Mouse (Mus musculus): ENCODE data around the gene Tsc1.

The Tsc1 gene

GRCm38 (mm10) chr2:28641435-28641941, 460 bp downstream of the Tsc1 start:
- DNase-seq (ENCODE audit: low read depth, low spot score) = peak; percentile 29

- no peak for DNase-seq (ENCODE audit: low read depth, low spot score)
These were observed 2.1 kb downstream of the Tsc1 start for GRCm38 (mm10) chr2:28643081-28643480.

DNA sequence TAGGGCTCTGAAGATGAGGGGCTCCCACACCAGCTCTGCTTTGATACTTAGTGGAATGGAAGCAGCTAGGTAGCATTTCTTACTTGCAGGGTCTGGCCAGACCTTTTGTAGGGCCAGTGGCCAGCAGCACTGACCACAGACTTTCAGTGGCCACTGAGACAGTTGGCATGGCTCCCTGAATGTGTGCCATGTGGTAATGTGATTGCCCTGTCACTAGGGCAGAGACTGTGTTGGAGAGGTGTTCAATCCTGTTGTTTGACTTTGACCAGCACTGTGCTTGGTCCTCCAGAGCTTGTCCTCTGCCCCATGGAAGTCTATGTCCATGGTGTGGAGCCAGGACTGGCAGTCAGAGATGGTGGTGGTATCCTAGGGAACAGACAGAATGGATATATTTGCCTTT, 9.5 kb downstream of the Tsc1 start:
- DNase-seq (ENCODE audit: low read depth, low spot score) = no peak

- peak; percentile 69 for DNase-seq (ENCODE audit: low read depth, low spot score)
These were observed 12.3 kb downstream of the Tsc1 start for GRCm38 (mm10) chr2:28653351-28653750.

DNA sequence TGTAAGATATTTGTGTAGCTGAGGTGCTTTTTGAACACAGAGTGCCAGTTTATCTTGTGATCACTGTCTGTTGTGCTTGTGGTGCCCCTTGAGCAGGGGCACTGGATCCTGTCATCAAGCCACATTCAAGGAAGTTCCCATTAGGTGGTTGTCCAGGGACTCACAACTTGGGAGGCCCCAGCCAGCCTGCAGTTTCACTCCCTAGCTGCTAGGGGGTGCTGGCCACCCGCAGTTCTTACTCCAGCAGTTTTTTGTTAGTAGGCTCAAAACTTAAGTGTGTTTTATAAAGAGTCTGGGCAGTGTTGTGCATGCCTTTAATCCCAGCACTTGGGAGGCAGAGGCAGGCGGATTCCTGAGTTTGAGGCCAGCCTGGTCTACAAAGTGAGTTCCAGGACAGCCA, 13.3 kb downstream of the Tsc1 start:
- DNase-seq (ENCODE audit: low read depth, low spot score) = peak; percentile 27

DNA sequence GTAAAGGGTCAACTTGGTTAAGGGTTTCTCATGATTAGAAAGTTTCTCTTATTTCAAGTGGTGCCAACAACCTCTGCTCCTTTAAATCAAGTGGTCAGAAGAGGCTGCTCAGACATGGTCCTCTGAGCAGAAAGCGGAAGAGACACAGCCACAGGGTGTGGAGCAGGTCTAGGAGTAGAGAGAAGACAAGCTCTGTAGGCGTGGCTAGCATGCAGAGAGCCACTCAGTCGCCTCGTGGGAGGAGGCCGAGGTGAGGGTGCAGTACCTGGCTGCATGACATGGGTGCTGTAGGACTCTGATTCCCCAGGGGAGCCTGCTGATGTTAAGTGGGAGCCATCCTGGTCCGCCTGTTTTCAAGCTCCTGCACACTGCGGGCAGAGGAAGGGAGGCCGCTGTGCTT, 15.2 kb downstream of the Tsc1 start:
- no peak for DNase-seq (ENCODE audit: low read depth, low spot score)

GRCm38 (mm10) chr2:28662891-28663290, 21.9 kb downstream of the Tsc1 start:
- no peak for DNase-seq (ENCODE audit: low read depth, low spot score)

GRCm38 (mm10) chr2:28665818-28666217, 24.8 kb downstream of the Tsc1 start:
- DNase-seq (ENCODE audit: low read depth, low spot score) = no peak

GRCm38 (mm10) chr2:28671438-28671837, 30.4 kb downstream of the Tsc1 start:
- no peak for DNase-seq (ENCODE audit: low read depth, low spot score)

DNA sequence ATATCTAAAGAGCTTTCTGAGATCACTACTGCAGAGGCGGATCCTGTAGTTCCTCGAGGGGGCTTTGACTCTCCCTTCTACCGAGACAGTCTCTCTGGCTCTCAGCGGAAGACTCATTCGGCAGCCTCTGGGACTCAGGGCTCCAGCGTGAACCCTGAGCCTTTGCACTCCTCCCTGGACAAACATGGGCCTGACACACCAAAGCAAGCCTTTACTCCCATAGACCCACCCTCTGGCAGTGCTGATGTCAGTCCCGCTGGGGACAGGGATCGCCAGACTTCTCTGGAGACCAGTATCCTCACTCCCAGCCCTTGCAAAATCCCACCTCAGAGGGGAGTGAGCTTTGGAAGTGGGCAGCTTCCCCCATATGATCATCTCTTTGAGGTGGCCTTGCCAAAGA, 35.0 kb downstream of the Tsc1 start:
- no peak for DNase-seq (ENCODE audit: low read depth, low spot score)

- peak; percentile 32 for DNase-seq (ENCODE audit: low read depth, low spot score)
These were observed 39.7 kb downstream of the Tsc1 start for GRCm38 (mm10) chr2:28680710-28681109.

- DNase-seq (ENCODE audit: low read depth, low spot score) = peak; percentile 91
These were observed 40.7 kb downstream of the Tsc1 start for GRCm38 (mm10) chr2:28681718-28682117.

DNA sequence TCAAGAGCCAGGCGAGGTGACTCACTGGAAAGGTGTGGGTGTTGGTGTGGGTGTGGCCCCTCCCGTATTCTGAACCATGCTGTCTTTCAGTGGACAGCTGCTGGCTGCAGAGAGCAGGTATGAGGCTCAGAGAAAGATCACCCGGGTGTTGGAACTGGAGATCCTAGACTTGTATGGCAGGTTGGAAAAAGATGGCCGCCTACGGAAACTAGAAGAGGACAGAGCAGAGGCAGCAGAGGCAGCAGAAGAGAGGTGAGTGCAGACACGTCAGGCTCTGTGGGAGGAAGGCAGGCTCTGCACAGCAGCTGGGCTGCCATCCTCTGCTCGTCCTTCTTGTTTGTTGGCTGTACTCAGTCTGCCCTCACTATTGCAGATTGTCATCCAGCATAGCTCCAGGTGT, 44.9 kb downstream of the Tsc1 start:
- DNase-seq (ENCODE audit: low read depth, low spot score) = peak; percentile 78

- peak; percentile 64 for DNase-seq (ENCODE audit: low read depth, low spot score)
These were observed 47.4 kb downstream of the Tsc1 start for GRCm38 (mm10) chr2:28688431-28688830.

GRCm38 (mm10) chr2:28692692-28693091, 51.7 kb downstream of the Tsc1 start:
- peak; percentile 56 for DNase-seq (ENCODE audit: low read depth, low spot score)

DNA sequence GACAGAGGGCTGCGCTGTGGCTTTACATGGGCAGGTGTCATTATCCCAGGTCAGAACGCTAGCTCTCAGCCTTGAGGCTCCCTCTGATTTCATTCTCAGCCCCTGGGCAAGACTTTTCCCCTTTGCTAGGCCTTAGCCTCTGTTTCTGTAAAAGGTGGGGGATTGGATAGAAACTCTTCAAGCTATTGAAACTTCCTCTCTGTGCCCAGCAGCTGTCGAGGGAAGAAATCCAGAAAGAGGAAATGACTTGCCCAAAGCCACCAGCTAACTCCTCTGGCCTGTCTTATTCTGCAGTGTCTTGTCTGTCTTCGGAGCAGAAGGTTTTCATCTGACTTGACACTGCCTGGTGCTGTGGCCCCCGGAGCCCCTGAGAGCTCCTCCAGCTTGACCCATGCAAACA, 57.5 kb downstream of the Tsc1 start:
- no peak for DNase-seq (ENCODE audit: low read depth, low spot score)

GRCm38 (mm10) chr2:28699361-28700335, 58.6 kb downstream of the Tsc1 start, which contains the start of the genes Spaca9 and Ak8:
Gene Spaca9, minus strand, starts transcription at chr2:28699727.
Gene Ak8, plus strand, starts transcription at chr2:28700164.
- DNase-seq (ENCODE audit: low read depth, low spot score) = peak; percentile 88

DNA sequence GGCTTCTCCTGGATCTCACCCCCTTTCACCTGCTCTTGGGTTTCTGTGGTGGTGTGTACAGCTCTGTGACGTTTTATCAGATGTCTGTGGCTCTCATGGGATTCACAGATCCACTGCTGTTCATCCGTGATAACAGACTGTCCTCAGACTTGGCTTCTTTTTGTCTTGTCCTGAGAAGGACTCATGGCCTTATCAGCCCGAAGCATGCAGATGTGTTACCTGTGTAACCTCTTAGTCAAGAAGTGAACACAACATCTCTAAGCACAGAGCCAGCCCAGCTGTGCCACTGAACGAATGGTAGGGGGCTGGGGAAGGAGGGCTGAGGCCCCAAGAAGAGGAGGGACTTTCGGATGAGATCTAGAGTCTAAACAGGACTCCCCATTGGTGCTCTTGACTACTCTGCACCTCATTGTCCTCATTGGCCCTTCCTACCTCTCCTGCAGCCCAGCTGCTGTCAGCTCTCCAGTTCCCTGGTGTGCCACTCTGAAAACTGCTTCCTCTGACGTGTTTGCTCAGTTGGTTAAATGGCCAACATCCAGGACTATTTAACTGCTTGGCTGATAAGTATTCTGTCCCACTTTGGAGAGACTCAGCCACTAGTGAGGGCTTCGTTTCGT, 60.7 kb downstream of the Tsc1 start:
- DNase-seq (ENCODE audit: low read depth, low spot score) = no peak

GRCm38 (mm10) chr2:28706106-28706636, 65.1 kb downstream of the Tsc1 start:
- no peak for DNase-seq (ENCODE audit: low read depth, low spot score)

- DNase-seq (ENCODE audit: low read depth, low spot score) = no peak
These were observed 65.8 kb downstream of the Tsc1 start for GRCm38 (mm10) chr2:28706787-28707186.

GRCm38 (mm10) chr2:28713036-28713435, 72.0 kb downstream of the Tsc1 start:
- no peak for DNase-seq (ENCODE audit: low read depth, low spot score)

DNA sequence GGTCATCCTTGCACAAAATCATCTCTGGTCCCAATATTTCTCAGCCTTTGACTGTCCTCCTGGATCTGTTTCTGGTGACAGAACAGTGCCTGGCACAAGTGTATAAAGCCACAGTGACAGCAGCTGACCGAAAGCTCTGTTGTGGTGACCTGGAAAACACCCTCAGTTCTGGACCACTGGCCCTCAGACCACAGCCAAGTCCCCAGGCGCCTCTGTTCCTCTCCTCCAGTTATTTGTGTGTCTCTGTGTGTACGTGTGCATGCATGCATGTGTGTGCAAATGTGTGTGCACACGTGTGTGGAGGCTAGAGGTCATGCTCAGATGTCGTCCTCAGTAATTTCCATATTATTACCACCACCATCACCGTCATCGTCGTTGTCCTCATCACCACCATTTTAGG, 81.4 kb downstream of the Tsc1 start:
- no peak for DNase-seq (ENCODE audit: low read depth, low spot score)

All from brain, adult 2 months (tissue).